Mouse (Mus musculus) frontal cortex, postnatal 10 days (tissue): ENCODE data around the gene Ushbp1.
"Not testable (repeated sequence)": the region's sequence is repeated elsewhere in the genome, so short reads cannot be mapped to it uniquely, and the experiment has no call there.

Experiments
- DNase-seq, 2 experiments: peaks; one replicate each; pipeline ENCODE4 v3.0.0; 2022; ENCODE audit warnings: low spot score in 2 of 2, mixed read lengths in 1 of 2

The Ushbp1 gene

GRCm38 (mm10) chr8:71370711-71371235 is 24.8 kb downstream of the Ushbp1 start:
- DNase-seq, result no peak

- DNase-seq, result no peak
These were observed 26.4 kb downstream of the Ushbp1 start for GRCm38 (mm10) chr8:71369040-71369718.

- no peak for DNase-seq
These were observed 27.2 kb downstream of the Ushbp1 start for GRCm38 (mm10) chr8:71368366-71368765.

- DNase-seq, result no peak
These were observed 27.9 kb downstream of the Ushbp1 start for GRCm38 (mm10) chr8:71367529-71368176.

GRCm38 (mm10) chr8:71366771-71367528 is 28.7 kb downstream of the Ushbp1 start, which contains the start of gene Use1:
Gene Use1 (plus strand): TSS chr8:71366848.
- DNase-seq, result peak; percentile 82 to 87

- DNase-seq, result no peak
These were observed 37.6 kb downstream of the Ushbp1 start for GRCm38 (mm10) chr8:71358026-71358425.

- DNase-seq, result no peak
These were observed 44.1 kb downstream of the Ushbp1 start for GRCm38 (mm10) chr8:71351520-71351919.

GRCm38 (mm10) chr8:71351117-71351516 is 44.5 kb downstream of the Ushbp1 start:
- no peak for DNase-seq

- no peak for DNase-seq
These were observed 49.0 kb downstream of the Ushbp1 start for GRCm38 (mm10) chr8:71346581-71346980.

GRCm38 (mm10) chr8:71340625-71341024 is 55.0 kb downstream of the Ushbp1 start:
- no peak for DNase-seq

- DNase-seq, result not testable (repeated sequence)
These were observed 57.8 kb downstream of the Ushbp1 start for GRCm38 (mm10) chr8:71337834-71338233.
